Comparison of ENCODE assay signal across 9 mouse cellular contexts in genomic region chr12:76879242-76879641, GRCm38 (mm10). TPM values are rescaled to one million over a fixed set of nuclear protein-coding genes. Genes with fewer than 3 reads are reported as not detected.
DNase-seq lines count a peak whose midpoint lies in the region; ATAC-seq and TF ChIP-seq lines count a peak whose summit lies in the region.
"Had no signal": no experiment of that assay in that cellular context is flagged by ENCODE, and none has a peak within 500 bp of the region (broad histone marks: within the 10 kb centered on the region; RNA-seq: fewer than 3 reads in every experiment).

No protein-coding gene starts in this region.

- H3K4me1 ChIP-seq in liver, adult 2 months (ENCODE audit: control insufficient read depth, insufficient read depth, low read length) = no peaks in the 10 kb centered on the region

- H3K27ac ChIP-seq in liver, adult 2 months (replicated peaks; ENCODE audit: insufficient read depth, low read depth, low read length) = no peak overlapping the region
- H3K27ac ChIP-seq: lung, embryonic 15.5 days had no signal

- H3K27me3 ChIP-seq in liver, adult 2 months (ENCODE audit: control insufficient read depth, insufficient read depth, low read length) = no peaks in the 10 kb centered on the region
- H3K27me3 ChIP-seq: lung, embryonic 15.5 days had no signal

- no peaks in the 10 kb centered on the region for H3K79me2 ChIP-seq in liver, adult 2 months (ENCODE audit: control insufficient read depth, insufficient read depth, low read length)

- H3K36me3 ChIP-seq in liver, adult 2 months (ENCODE audit: control insufficient read depth, insufficient read depth, low read length) = no peaks in the 10 kb centered on the region

- 21% methylated on average over 5 of the region's 5 CpGs for WGBS in liver, adult 2 months

- TF ChIP-seq POLR2A in liver, adult 2 months (IDR thresholded peaks at IDR 0.05; ENCODE audit: extremely low read depth, insufficient read depth, low read length) = no peak

- ATAC-seq in erythroid progenitor cell, adult 5-6 weeks (replicated peaks; ENCODE audit: low FRiP score, poor library complexity, severe bottlenecking) = peak; percentile 72

- DNase-seq in urinary bladder, postnatal 14 days (ENCODE audit: low spot score) = peak; percentile 67
- no peak for DNase-seq in urinary bladder, adult 2 months (ENCODE audit: low spot score)
- peak; percentile 16 for DNase-seq in c-Kit-negative CD71-positive TER-119-positive erythroid progenitor cells, embryonic 14.5 days (ENCODE audit: low read depth, low spot score)
- DNase-seq in kidney, adult 18-20 months = peak; percentile 67
- peak; percentile 21 for DNase-seq in liver, adult 2 months (ENCODE audit: extremely low read depth, low read depth, low spot score)
- DNase-seq in ovary, postnatal 36 days (ENCODE audit: low spot score) = peak; percentile 33
- peak; percentile 33 for DNase-seq in urinary bladder, postnatal 25 days (ENCODE audit: low spot score)

- peak; percentile 37; the same call in 1 of the 2 replicates for TF ChIP-seq CTCF in liver, adult 2 months (IDR thresholded peaks at IDR 0.05; ENCODE audit: low read depth, low read length)

- H3K9ac ChIP-seq in liver, adult 2 months (ENCODE audit: low read depth, low read length) = no peak overlapping the region
- H3K9ac ChIP-seq: lung, embryonic 15.5 days had no signal

- H3K4me3 ChIP-seq in liver, adult 2 months (ENCODE audit: insufficient read depth, low read depth, low read length) = no peak overlapping the region
- H3K4me3 ChIP-seq: lung, embryonic 15.5 days had no signal

RNA-seq across cellular contexts. Expression of gene Rab15, which starts 56.5 kb away (rescaled TPM):
- 64.8 and 68.0 TPM in 2 replicates for polyA plus RNA-seq in urinary bladder, adult 2 months (2012; rRNA removed)
- 0.36 TPM in 1 of 2 replicates, not detected in the other for total RNA-seq in erythroid progenitor cell, adult 5-6 weeks (2015; ENCODE audit: low replicate concordance)
- total RNA-seq in erythroid progenitor cell, adult 5-6 weeks (2017; ENCODE audit: low replicate concordance) = not detected in 2 replicates
- 0.20 TPM in 1 of 2 replicates, not detected in the other for total RNA-seq in liver, adult 2 months (2014; rRNA removed)
- 0.11 TPM in 1 of 2 replicates, not detected in the other for polyA plus RNA-seq in liver, adult 2 months (2012; rRNA removed)
